Mouse (Mus musculus): ENCODE data around the gene Metrnl. TPM values are rescaled to one million over a fixed set of nuclear protein-coding genes. Genes with fewer than 3 reads are reported as not detected.
"Not testable (repeated sequence)": the region's sequence is repeated elsewhere in the genome, so short reads cannot be mapped to it uniquely, and the experiment has no call there.

The Metrnl gene
- polyA plus RNA-seq, 1 experiment from 2014 or later: 62.4 TPM

- ATAC-seq (ENCODE audit: low FRiP score, low TSS enrichment): no peak
- Histone ChIP-seq H3K4me3 (ENCODE audit: low read depth, low read length) (no peak overlapping the region), H3K36me3 (ENCODE audit: control insufficient read depth, insufficient read depth, low read length) (no peaks in the 10 kb centered on the region), H3K9me3 (ENCODE audit: control insufficient read depth, low read length) (no peaks in the 10 kb centered on the region), H3K4me1 (replicated peaks; ENCODE audit: control insufficient read depth, insufficient read depth) (no peaks in the 10 kb centered on the region), H3K27me3 (ENCODE audit: control insufficient read depth, insufficient read depth, low read length) (no peaks in the 10 kb centered on the region), H3K27ac (replicated peaks) (no peak overlapping the region), H3K4me2 (replicated peaks; ENCODE audit: low read depth) (no peak overlapping the region), H3K9ac (ENCODE audit: low read length) (no peak overlapping the region)
- DNase-seq (ENCODE audit: low spot score): no peak
- TF ChIP-seq CTCF (IDR thresholded peaks at IDR 0.05; ENCODE audit: low read depth): no peak
- no peak for TF ChIP-seq EP300 (optimal IDR thresholded peaks at IDR 0.05)
- 78% methylated on average over 6 of the region's 6 CpGs for WGBS
Observed at GRCm38 (mm10) chr11:121655166-121655806, 46.1 kb upstream of the Metrnl start.

DNA sequence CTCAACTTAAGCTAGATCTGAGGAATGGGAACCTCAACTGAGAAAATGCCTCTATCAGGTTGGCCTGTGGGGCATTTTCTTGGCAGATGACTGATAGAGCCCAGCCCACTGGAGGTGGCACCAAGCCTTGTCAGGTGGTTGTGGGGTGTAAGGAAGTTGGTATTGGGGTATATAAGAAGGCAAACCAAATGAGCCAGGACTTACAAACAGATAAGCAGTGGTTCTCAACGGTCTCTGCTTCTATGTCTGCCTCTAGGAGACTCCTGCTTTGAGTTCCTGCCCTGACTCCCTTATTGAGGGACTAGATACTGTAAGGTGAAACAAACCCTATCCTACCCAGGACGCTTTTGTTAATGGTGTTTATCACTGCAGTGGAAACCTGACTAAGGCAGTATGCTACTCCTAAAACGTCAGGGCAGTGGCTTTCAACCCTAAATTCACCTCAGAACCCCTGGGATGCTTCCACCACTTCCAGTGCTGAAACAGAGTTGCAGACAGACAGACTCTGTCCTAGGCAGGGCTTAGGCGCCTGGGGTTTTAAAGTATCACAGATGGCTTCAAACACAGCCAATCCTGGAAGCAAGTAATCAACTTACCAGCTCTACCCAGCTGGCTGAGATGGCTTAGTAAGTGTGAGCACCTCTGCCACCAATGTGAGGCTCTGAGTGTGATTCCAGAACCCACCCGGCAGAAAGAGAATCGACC lies 45.4 kb upstream of the Metrnl start:
- H3K4me3 ChIP-seq (ENCODE audit: low read depth, low read length): no peak overlapping the region
- WGBS: 78% methylated on average over 6 of the region's 6 CpGs
- no peaks in the 10 kb centered on the region for H3K36me3 ChIP-seq (ENCODE audit: control insufficient read depth, insufficient read depth, low read length)
- H3K4me2 ChIP-seq (replicated peaks; ENCODE audit: low read depth): no peak overlapping the region
- H3K9ac ChIP-seq (ENCODE audit: low read length): no peak overlapping the region
- no peak for ATAC-seq (ENCODE audit: low FRiP score, low TSS enrichment)
- DNase-seq (ENCODE audit: low spot score): no peak
- TF ChIP-seq EP300 (optimal IDR thresholded peaks at IDR 0.05): no peak
- no peak for TF ChIP-seq CTCF (IDR thresholded peaks at IDR 0.05; ENCODE audit: low read depth)
- no peaks in the 10 kb centered on the region for H3K4me1 ChIP-seq (replicated peaks; ENCODE audit: control insufficient read depth, insufficient read depth)
- no peaks in the 10 kb centered on the region for H3K9me3 ChIP-seq (ENCODE audit: control insufficient read depth, low read length)
- H3K27ac ChIP-seq (replicated peaks): no peak overlapping the region
- H3K27me3 ChIP-seq (ENCODE audit: control insufficient read depth, insufficient read depth, low read length): no peaks in the 10 kb centered on the region

- Histone ChIP-seq H3K4me1 (replicated peaks; ENCODE audit: control insufficient read depth, insufficient read depth) (no peaks in the 10 kb centered on the region), H3K9ac (ENCODE audit: low read length) (no peak overlapping the region), H3K27me3 (ENCODE audit: control insufficient read depth, insufficient read depth, low read length) (no peaks in the 10 kb centered on the region), H3K27ac (replicated peaks) (no peak overlapping the region), H3K4me3 (ENCODE audit: low read depth, low read length) (no peak overlapping the region), H3K9me3 (ENCODE audit: control insufficient read depth, low read length) (no peaks in the 10 kb centered on the region), H3K4me2 (replicated peaks; ENCODE audit: low read depth) (no peak overlapping the region), H3K36me3 (ENCODE audit: control insufficient read depth, insufficient read depth, low read length) (0 out of 2 replicates have a peak, but pooled peaks cover 5% of the 10 kb centered on the region)
- WGBS: 29% methylated on average over 1 of the region's 1 CpGs
- DNase-seq (ENCODE audit: low spot score): no peak
- ATAC-seq (ENCODE audit: low FRiP score, low TSS enrichment): no peak
- TF ChIP-seq EP300 (optimal IDR thresholded peaks at IDR 0.05): no peak
- TF ChIP-seq CTCF (IDR thresholded peaks at IDR 0.05; ENCODE audit: low read depth): peak; percentile 52
Observed at GRCm38 (mm10) chr11:121658151-121658550, 43.2 kb upstream of the Metrnl start.

DNA sequence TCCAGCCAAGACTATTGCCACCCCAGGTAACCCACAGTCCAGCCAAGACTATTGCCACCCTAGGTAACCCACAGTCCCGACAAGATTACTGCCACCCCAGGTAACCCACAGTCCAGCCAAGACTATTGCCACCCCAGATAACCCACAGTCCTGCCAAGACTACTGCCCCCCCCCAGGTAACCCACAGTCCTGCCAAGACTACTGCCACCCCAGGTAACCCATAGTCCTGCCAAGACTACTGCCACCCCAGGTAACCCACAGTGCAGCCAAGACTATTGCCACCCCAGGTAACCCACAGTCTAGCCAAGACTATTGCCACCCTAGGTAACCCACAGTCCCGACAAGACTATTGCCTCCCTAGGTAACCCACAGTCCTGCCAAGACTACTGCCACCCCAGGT lies 40.7 kb upstream of the Metrnl start:
- not testable (repeated sequence) for H3K9me3 ChIP-seq (ENCODE audit: control insufficient read depth, low read length); ATAC-seq (ENCODE audit: low FRiP score, low TSS enrichment); H3K27me3 ChIP-seq (ENCODE audit: control insufficient read depth, insufficient read depth, low read length); DNase-seq (ENCODE audit: low spot score); H3K36me3 ChIP-seq (ENCODE audit: control insufficient read depth, insufficient read depth, low read length); H3K4me2 ChIP-seq (replicated peaks; ENCODE audit: low read depth); H3K4me1 ChIP-seq (replicated peaks; ENCODE audit: control insufficient read depth, insufficient read depth); H3K9ac ChIP-seq (ENCODE audit: low read length); H3K27ac ChIP-seq (replicated peaks); H3K4me3 ChIP-seq (ENCODE audit: low read depth, low read length)
- WGBS: 89% methylated on average over 2 of the region's 2 CpGs

DNA sequence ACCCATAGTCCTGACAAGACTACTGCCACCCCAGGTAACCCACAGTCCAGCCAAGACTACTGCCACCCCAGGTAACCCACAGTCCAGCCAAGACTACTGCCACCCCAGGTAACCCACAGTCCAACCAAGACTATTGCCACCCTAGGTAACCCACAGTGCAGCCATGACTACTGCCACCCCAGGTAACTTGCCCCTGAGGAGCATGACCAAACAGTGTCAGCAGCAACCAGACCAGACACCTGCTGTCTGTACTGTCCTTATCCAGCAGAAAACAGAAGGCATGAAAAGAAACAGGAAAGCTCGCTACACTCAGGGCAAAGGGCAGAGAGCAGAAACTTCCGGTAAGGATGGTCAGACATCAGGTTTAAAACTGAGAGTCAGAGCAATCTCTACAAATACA lies 40.2 kb upstream of the Metrnl start:
- ATAC-seq (ENCODE audit: low FRiP score, low TSS enrichment): no peak
- DNase-seq (ENCODE audit: low spot score): no peak
- Histone ChIP-seq H3K9me3 (ENCODE audit: control insufficient read depth, low read length) (no peaks in the 10 kb centered on the region), H3K4me1 (replicated peaks; ENCODE audit: control insufficient read depth, insufficient read depth) (no peaks in the 10 kb centered on the region), H3K27me3 (ENCODE audit: control insufficient read depth, insufficient read depth, low read length) (no peaks in the 10 kb centered on the region), H3K4me3 (ENCODE audit: low read depth, low read length) (no peak overlapping the region), H3K4me2 (replicated peaks; ENCODE audit: low read depth) (no peak overlapping the region), H3K27ac (replicated peaks) (no peak overlapping the region), H3K36me3 (ENCODE audit: control insufficient read depth, insufficient read depth, low read length) (0 out of 2 replicates have a peak, but pooled peaks cover 7% of the 10 kb centered on the region), H3K9ac (ENCODE audit: low read length) (no peak overlapping the region)
- no peak for TF ChIP-seq EP300 (optimal IDR thresholded peaks at IDR 0.05)
- TF ChIP-seq CTCF (IDR thresholded peaks at IDR 0.05; ENCODE audit: low read depth): no peak
- 76% methylated on average over 2 of the region's 2 CpGs for WGBS

GRCm38 (mm10) chr11:121667541-121667940 lies 33.8 kb upstream of the Metrnl start:
- Histone ChIP-seq H3K4me3 (ENCODE audit: low read depth, low read length) (no peak overlapping the region), H3K4me2 (replicated peaks; ENCODE audit: low read depth) (no peak overlapping the region), H3K27me3 (ENCODE audit: control insufficient read depth, insufficient read depth, low read length) (no peaks in the 10 kb centered on the region), H3K4me1 (replicated peaks; ENCODE audit: control insufficient read depth, insufficient read depth) (no peaks in the 10 kb centered on the region), H3K9me3 (ENCODE audit: control insufficient read depth, low read length) (no peaks in the 10 kb centered on the region), H3K9ac (ENCODE audit: low read length) (no peak overlapping the region), H3K36me3 (ENCODE audit: control insufficient read depth, insufficient read depth, low read length) (0 out of 2 replicates have a peak, but pooled peaks cover 2% of the 10 kb centered on the region), H3K27ac (replicated peaks) (no peak overlapping the region)
- DNase-seq (ENCODE audit: low spot score) (no peak), ATAC-seq (ENCODE audit: low FRiP score, low TSS enrichment) (no peak)
- TF ChIP-seq CTCF (IDR thresholded peaks at IDR 0.05; ENCODE audit: low read depth): no peak
- no peak for TF ChIP-seq EP300 (optimal IDR thresholded peaks at IDR 0.05)
- 87% methylated on average over 4 of the region's 4 CpGs for WGBS

Data from stomach, postnatal 0 days (tissue).